Mouse (Mus musculus): Measurements from ENCODE around the gene Rhcg. TPM values are rescaled to one million over a fixed set of nuclear protein-coding genes. Genes with fewer than 3 reads are reported as not detected.

Gene Rhcg
- polyA plus RNA-seq, 1 experiment, result 1.6 TPM

- TF ChIP-seq CTCF (IDR thresholded peaks at IDR 0.05; ENCODE audit: borderline replicate concordance, extremely low read depth, insufficient read depth, insufficient read length) (no peak), POLR2A (IDR thresholded peaks at IDR 0.05; ENCODE audit: borderline replicate concordance, extremely low read depth, insufficient read depth, insufficient read length, poor library complexity, severe bottlenecking) (no peak)
- no peak for DNase-seq (ENCODE audit: low read depth)
Observed at GRCm38 (mm10) chr7:79628271-79628913, 10.9 kb upstream of the Rhcg start.

DNA sequence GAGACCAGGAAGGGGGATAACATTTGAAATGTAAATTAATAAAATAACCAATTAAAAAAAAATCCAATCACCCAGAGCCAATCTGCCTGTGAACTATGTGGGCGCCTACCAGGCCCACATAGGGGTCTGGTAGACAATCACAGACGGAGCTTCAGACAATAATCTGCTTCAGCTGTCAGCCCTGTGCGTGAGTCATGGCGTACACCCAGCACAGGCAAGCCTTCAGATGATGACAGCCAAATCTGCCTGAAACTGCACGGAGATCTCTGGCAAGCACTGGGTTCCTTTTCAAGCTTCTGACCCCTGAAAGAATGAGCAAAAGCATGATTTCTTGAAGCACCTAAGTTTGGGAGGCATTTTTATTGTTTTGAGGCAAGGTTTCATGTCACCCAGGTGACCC lies 8.7 kb upstream of the Rhcg start:
- TF ChIP-seq CTCF (IDR thresholded peaks at IDR 0.05; ENCODE audit: borderline replicate concordance, extremely low read depth, insufficient read depth, insufficient read length) (no peak), POLR2A (IDR thresholded peaks at IDR 0.05; ENCODE audit: borderline replicate concordance, extremely low read depth, insufficient read depth, insufficient read length, poor library complexity, severe bottlenecking) (no peak)
- no peak for DNase-seq (ENCODE audit: low read depth)

GRCm38 (mm10) chr7:79623086-79623485 lies 5.6 kb upstream of the Rhcg start:
- no peak for DNase-seq (ENCODE audit: low read depth)
- TF ChIP-seq CTCF (IDR thresholded peaks at IDR 0.05; ENCODE audit: borderline replicate concordance, extremely low read depth, insufficient read depth, insufficient read length), result no peak
- no peak for TF ChIP-seq POLR2A (IDR thresholded peaks at IDR 0.05; ENCODE audit: borderline replicate concordance, extremely low read depth, insufficient read depth, insufficient read length, poor library complexity, severe bottlenecking)

- no peak for DNase-seq (ENCODE audit: low read depth)
Observed at GRCm38 (mm10) chr7:79619493-79619892, 2.0 kb upstream of the Rhcg start.

DNA sequence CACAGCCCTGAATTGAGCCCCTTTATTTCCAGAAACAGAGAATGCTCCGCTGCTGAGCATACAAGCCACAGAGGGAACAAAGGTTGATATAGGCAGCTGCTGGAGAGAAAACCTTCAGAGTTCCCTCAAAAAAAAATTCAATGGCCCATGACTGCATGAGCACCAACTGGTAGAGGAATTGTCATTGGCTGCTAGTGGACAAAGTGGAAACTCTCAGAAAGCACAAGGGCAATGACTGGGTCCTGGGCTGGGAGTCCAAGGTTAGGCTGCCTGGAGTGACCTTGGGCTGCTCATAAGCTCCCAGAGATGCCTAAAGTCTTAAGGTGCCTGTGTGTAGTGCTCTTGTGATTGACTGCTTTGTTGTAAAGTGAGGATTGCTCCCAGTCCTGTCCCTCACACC lies 1.5 kb downstream of the Rhcg start:
- no peak for DNase-seq (ENCODE audit: low read depth)
- TF ChIP-seq POLR2A (IDR thresholded peaks at IDR 0.05; ENCODE audit: borderline replicate concordance, extremely low read depth, insufficient read depth, insufficient read length, poor library complexity, severe bottlenecking) (no peak), CTCF (IDR thresholded peaks at IDR 0.05; ENCODE audit: borderline replicate concordance, extremely low read depth, insufficient read depth, insufficient read length) (no peak)

More at GRCm38 (mm10) chr7:79619493-79619892, 2.0 kb upstream of the Rhcg start:
- no peak for TF ChIP-seq CTCF (IDR thresholded peaks at IDR 0.05; ENCODE audit: borderline replicate concordance, extremely low read depth, insufficient read depth, insufficient read length)
- no peak for TF ChIP-seq POLR2A (IDR thresholded peaks at IDR 0.05; ENCODE audit: borderline replicate concordance, extremely low read depth, insufficient read depth, insufficient read length, poor library complexity, severe bottlenecking)

DNA sequence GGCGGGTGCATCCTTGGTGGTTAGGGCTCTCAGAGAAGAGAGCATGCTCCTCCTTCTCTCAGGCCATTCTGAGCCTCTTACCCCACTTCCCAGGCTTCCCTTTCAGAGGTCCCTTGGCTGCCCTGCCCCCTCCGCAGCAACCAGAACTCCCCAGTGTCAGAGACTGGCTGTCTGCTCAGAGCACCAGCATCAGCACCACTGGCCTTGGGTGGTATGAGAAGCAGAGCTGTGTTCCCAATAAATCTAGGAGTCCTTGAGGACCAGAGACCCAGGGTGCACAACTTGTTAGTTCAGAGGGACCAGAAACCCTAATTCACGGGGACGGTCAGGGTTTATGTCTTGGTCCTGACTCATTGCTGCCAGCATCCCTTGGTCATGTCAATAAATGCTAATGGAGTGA lies 2.4 kb downstream of the Rhcg start:
- DNase-seq (ENCODE audit: low read depth), result no peak

GRCm38 (mm10) chr7:79613314-79613713 lies 4.1 kb downstream of the Rhcg start:
- DNase-seq (ENCODE audit: low read depth), result no peak

More for the DNA sequence above, 2.4 kb downstream of the Rhcg start:
- TF ChIP-seq POLR2A (IDR thresholded peaks at IDR 0.05; ENCODE audit: borderline replicate concordance, extremely low read depth, insufficient read depth, insufficient read length, poor library complexity, severe bottlenecking) (no peak), CTCF (IDR thresholded peaks at IDR 0.05; ENCODE audit: borderline replicate concordance, extremely low read depth, insufficient read depth, insufficient read length) (no peak)

GRCm38 (mm10) chr7:79612783-79613182 lies 4.7 kb downstream of the Rhcg start:
- DNase-seq (ENCODE audit: low read depth), result peak; percentile 64
- peak; percentile 70 for TF ChIP-seq CTCF (IDR thresholded peaks at IDR 0.05; ENCODE audit: borderline replicate concordance, extremely low read depth, insufficient read depth, insufficient read length)
- TF ChIP-seq POLR2A (IDR thresholded peaks at IDR 0.05; ENCODE audit: borderline replicate concordance, extremely low read depth, insufficient read depth, insufficient read length, poor library complexity, severe bottlenecking), result no peak

More at GRCm38 (mm10) chr7:79613314-79613713, 4.1 kb downstream of the Rhcg start:
- TF ChIP-seq CTCF (IDR thresholded peaks at IDR 0.05; ENCODE audit: borderline replicate concordance, extremely low read depth, insufficient read depth, insufficient read length) (no peak), POLR2A (IDR thresholded peaks at IDR 0.05; ENCODE audit: borderline replicate concordance, extremely low read depth, insufficient read depth, insufficient read length, poor library complexity, severe bottlenecking) (no peak)

GRCm38 (mm10) chr7:79611901-79612300 lies 5.6 kb downstream of the Rhcg start:
- no peak for TF ChIP-seq CTCF (IDR thresholded peaks at IDR 0.05; ENCODE audit: borderline replicate concordance, extremely low read depth, insufficient read depth, insufficient read length)
- TF ChIP-seq POLR2A (IDR thresholded peaks at IDR 0.05; ENCODE audit: borderline replicate concordance, extremely low read depth, insufficient read depth, insufficient read length, poor library complexity, severe bottlenecking), result no peak
- DNase-seq (ENCODE audit: low read depth), result peak; percentile 48

DNA sequence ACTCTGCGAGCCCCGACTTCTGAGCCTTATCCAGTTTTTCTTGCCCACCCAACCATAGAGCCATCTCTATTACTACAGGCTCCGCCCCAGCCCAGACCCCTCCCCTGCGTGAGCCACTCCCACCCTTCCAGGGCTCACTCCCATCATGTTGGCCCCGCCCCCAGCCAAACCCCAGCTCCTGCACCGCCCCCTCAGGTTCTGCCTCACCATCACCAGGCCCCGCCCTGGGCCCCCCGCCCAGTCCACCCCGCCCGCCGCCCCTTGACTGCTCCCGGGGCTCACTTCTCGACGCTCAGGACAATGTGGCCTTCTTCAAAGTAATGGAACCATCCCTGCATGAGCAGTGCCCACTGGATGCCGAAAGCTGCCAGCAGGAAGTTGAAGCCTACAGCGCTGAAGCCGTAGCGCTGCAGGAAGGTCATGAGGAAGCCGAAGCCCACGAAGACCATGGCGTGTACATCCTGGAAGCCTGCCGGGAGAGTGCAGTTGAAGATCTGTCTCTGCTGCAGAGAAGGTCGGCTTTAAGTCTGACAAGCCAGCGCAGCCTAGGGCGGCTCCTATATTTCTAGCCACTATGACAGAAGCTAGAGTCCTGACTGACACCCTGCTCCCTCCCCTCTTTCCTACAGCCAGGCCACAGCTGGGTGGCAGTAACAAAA lies 10.1 kb downstream of the Rhcg start:
- peak; percentile 87 for DNase-seq (ENCODE audit: low read depth)
- TF ChIP-seq POLR2A (IDR thresholded peaks at IDR 0.05; ENCODE audit: borderline replicate concordance, extremely low read depth, insufficient read depth, insufficient read length, poor library complexity, severe bottlenecking), result no peak
- TF ChIP-seq CTCF (IDR thresholded peaks at IDR 0.05; ENCODE audit: borderline replicate concordance, extremely low read depth, insufficient read depth, insufficient read length), result no peak

DNA sequence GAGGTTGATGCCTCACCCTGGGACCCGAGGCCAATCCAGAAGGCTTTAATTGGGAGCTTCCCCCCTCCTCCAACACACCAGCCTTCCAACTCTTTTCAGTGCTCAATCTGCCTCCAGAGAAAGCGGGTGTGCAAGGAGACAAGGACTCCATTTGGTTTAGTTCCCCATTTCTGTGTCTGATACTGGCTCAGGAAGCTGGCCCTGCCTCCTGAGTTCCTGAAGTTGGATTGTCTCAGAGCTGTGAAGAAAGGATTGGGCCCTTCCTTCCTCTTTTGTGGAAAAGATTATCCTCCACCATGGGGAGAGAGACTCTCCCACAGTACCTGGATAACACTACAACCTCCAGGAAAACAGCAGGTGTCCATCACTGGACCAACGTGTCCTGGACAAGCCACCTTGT lies 10.7 kb downstream of the Rhcg start:
- no peak for DNase-seq (ENCODE audit: low read depth)
- TF ChIP-seq POLR2A (IDR thresholded peaks at IDR 0.05; ENCODE audit: borderline replicate concordance, extremely low read depth, insufficient read depth, insufficient read length, poor library complexity, severe bottlenecking) (no peak), CTCF (IDR thresholded peaks at IDR 0.05; ENCODE audit: borderline replicate concordance, extremely low read depth, insufficient read depth, insufficient read length) (no peak)

GRCm38 (mm10) chr7:79602006-79602405 lies 15.5 kb downstream of the Rhcg start:
- TF ChIP-seq POLR2A (IDR thresholded peaks at IDR 0.05; ENCODE audit: borderline replicate concordance, extremely low read depth, insufficient read depth, insufficient read length, poor library complexity, severe bottlenecking), result no peak
- no peak for DNase-seq (ENCODE audit: low read depth)

Data from brain, embryonic 14.5 days (tissue).